Mouse (Mus musculus) frontal cortex, postnatal 10 days (tissue): ENCODE results near the gene Stk4.

Experiments used
- DNase-seq, 2 experiments: peaks; one replicate each; pipeline ENCODE4 v3.0.0; 2022; ENCODE audit warnings: low spot score in 2 of 2, mixed read lengths in 1 of 2

Gene Stk4

DNA sequence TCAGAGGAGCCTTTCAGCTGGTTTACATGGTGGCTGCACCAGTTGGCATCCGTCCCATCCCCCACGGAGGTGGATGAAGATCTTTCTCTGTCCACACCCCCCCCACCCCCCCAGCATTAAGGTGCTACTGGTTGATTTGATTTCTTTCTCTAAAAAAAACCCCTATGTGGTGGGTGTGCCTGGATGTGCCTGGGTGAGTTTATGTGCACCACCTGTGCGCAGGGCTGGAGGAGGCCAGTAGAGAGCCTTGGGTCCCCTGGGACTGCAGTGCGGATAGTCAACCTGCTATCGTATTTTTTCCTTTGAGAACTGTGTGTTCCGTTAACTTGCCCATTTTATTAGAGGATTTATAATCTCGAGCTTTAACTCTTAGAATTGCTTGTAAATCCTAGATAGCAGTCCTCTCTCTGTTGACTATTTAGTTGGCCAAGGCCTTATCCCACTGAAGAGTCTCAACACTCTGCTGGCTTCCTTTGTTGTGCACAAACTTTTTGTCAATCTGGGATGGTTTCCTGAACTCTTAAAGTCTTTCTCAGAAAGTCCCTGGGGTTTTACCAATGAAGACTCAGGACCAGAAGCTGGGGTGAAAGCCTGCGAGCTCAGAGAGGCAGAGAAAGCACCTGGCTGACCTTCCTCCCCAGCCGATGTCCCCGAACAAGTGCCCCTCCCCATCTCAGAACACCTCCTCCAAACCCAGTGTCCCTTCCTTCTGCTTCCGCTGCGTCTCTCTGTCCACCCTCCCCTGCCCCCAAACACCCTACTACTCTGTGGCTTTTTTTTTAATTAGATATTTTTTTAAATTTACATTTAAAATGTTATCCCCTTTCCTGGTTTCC lies 58.7 kb downstream of the Stk4 start:
- no peak for DNase-seq

GRCm38 (mm10) chr2:164131586-164131985 lies 61.5 kb downstream of the Stk4 start:
- no peak for DNase-seq

DNA sequence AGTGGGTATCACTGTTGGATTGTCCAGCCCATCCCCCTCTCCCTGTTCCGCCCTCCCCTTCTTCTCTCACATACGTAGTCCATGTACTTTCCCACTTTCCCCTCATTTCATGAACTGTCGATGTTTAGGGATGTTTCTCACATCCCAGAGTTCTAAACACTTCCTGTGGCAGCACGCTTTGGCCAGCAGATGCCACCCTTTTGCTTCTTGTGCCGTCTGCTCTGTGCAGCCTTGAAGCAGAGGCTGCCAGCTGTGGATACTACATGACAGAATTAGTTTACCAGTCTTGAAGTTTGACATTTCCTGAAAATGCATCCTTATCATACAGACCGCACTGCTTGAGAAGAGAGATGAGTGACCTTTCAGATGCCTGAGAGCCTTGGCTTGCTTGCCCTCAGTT lies 64.4 kb downstream of the Stk4 start:
- peak in 1 of 2 experiments; percentile 38 for DNase-seq

- no peak for DNase-seq
These were observed 65.2 kb downstream of the Stk4 start for GRCm38 (mm10) chr2:164135367-164135766.

GRCm38 (mm10) chr2:164136393-164136792 lies 66.3 kb downstream of the Stk4 start:
- no peak for DNase-seq

DNA sequence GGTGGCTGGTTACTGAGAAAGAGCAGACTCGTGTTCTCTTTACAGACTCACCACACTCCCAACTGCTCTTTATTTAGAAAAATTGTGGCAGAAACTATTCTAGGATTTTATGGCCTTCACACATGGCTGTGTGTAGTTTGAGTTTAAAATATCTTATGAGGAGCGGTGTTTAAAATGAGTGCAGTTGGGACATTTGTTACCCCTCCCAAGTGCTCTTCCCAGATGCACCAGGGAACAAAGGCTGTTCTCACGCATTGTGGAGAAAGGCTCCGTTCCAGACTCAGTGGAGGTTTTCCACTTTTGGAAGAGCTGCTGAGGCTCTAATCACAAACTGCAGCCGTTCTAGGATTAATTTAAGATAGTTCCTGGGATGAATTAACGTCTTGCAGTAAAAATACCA lies 67.6 kb downstream of the Stk4 start:
- no peak for DNase-seq

DNA sequence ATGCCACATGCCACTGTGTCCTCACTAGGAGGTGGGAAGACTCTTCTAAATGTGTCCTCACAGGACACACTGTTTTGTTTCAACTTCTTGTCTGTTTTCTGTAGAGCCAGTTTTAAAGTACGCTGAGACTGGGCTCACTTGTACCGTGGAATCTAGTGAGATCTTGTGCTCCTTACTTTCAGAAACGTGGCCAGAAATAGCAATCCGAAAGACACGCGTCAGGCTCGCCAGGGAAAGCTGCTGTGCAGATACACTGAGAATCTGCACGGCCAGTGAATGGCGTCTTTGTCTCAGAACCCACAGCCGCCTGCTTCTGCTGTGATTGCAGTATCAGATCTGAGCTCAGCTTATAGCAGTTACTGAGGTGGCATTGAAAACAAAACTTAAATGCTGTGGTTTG lies 71.9 kb downstream of the Stk4 start:
- peak in 1 of 2 experiments; percentile 30 for DNase-seq

GRCm38 (mm10) chr2:164144025-164144424 lies 73.9 kb downstream of the Stk4 start:
- DNase-seq = no peak

DNA sequence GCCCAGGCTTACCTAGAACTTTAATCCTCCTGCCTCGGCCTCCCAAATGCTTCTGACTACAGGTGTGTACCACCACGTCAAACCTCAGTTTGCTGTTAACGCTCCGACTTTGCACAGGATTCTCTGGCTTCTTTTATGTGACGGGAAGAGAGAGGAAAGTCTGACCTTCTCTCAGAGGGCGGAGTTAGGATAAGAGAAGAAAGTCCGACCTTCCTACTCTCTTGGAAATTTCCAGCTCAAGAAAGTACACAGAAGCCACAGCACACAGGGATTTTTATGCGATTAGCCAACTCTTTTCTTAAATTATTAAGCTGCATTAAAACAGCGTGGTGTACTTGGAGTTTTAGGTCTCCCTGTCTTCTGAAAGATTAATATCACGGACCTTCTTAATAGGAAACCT lies 74.4 kb downstream of the Stk4 start:
- no peak for DNase-seq

DNA sequence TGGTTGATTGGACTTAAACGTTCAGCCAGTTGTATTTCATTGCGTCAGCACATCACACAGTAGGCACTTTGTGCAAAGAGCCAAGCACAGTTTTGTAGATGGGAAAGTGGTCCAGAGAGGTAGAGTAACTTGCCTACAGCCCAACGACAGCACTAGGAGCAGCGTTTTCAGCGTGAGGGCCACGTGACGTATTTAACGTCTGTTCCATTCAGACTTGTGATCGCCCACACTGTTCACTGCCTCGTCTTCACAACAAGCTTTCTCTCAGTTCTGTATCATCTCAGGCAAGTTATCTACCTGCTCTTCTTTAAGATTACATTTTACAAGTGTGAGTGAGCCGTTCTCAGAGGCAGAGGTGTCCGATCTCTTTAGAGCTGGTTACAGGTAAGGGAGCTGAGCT lies 76.4 kb downstream of the Stk4 start:
- DNase-seq = no peak

GRCm38 (mm10) chr2:164150086-164150760 lies 80.1 kb downstream of the Stk4 start:
- DNase-seq = no peak

DNA sequence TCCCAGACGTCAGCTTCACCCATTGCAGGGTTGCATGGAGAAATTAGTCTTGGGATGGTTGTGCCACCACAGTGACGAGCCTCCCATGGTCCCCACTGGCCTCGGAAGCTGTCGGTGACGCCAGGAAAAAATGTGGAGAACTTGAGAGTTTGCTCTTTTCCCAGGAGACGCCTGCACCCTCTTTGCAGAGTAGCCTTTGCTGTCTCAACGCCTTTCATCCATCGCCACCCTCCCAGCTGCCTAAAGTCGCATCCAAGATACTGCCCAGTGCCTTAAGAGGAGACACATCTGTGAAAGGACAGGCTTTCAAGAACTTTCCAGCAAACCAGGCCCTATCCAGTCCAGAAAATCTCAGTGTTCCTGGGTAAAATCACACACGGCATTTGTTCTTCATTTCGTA lies 82.2 kb downstream of the Stk4 start:
- no peak for DNase-seq

DNA sequence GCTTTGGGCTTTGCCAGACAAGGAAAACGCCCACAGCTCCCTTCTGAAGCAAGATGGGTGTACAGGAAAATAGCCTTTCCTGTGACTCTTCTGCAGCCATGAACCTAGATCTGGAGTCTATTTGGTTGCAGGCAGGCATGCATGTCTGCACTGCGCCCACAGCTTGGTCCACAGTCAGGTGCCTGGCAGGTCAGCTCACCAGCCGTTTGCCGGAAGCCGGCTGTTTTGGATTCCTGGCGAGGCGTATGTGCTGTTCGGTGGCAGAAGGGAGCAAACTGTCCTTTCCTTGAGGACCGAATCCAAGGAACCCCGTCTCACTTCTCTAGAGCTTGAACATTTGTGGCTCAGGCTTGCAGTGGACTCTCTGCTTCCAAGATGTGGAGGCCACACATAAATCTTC lies 83.9 kb downstream of the Stk4 start:
- DNase-seq = no peak

- DNase-seq = no peak
These were observed 86.0 kb downstream of the Stk4 start for GRCm38 (mm10) chr2:164156158-164156557.

DNA sequence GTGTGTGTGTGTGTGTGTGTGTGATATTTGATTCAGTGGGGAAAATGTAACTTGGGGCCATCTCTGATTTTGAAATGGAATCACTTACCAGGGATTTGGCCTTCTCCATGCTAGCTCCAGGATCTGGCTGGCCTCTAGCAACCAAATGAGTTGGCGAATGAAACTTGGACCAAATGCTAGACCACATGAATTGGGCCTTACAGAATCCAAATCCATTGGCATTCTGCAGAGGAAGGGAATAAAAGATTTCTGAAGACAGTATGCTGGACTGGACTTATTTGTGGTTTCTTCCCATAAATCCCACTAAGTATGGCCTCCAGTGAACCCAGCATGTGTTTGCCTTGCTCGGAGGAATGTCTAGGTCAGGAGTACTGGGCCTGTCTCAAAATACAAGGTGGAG lies 88.7 kb downstream of the Stk4 start:
- DNase-seq = no peak

DNA sequence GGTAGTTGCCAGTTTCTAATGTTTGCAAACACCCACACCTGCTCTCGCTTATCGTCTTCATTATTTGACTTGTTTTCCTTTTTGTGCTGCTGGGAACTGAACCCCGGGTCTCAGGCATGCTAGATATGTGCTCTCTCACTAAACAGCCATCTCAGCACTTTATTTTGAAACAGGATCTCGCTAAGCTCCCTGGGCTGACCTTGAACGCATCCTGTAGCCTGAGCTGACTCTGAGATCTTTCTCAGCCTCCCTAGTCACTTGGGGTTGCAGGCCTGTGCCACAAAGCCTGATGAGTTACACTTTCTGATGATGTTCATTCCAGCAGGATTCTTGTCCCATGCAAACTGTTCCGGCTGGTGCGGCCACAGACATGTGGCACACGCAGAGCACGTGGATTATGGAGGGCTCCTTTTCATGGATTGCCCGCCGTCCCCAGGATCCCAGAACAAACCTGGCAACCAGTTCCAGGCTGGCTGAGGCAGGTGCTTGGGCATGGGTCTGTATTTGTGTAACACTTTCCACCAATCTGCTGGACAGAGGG lies 91.5 kb downstream of the Stk4 start:
- DNase-seq = no peak

- no peak for DNase-seq
These were observed 94.8 kb downstream of the Stk4 start for GRCm38 (mm10) chr2:164164941-164165340.

DNA sequence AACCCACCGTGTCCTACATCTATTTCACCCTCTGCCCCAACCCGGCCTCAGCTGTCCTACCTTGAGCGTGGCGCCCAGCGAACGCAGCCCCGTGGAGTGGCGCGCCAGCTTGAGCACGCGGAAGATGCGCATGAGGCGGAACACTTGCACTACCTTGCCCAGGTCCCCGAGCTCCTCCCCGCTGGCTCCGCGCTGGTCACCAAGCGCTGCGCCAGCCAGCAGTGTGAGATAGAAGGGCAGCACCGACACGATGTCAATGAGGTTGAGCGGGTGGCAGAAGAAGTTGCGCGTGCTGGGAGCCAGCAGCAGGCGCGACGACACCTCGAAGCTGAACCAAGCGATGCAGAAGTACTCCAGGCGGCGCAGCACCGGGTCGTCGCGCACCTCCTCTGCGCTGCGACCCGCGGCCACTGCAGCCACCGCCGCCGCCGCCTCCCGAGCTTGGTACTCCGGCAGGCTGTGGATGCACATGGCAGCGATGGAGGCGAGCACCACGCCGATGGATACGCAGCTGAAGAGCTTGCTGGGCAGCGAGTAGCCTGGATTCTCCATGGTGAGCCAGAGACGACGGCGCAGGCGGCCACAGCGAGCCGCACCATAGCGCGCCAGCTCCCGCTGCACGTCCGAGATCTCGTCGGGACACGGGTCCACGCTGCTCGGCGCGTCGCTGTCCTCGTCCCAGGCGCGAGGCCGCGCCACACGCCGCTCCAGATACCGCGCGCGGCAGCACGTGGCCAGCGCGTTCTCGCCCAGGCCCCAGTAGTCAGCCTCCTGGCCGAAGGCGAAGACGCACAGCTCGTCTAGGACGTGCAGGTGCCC lies 97.8 kb downstream of the Stk4 start:
- DNase-seq = no peak

- peak in 1 of 2 experiments; percentile 26 for DNase-seq
These were observed 98.4 kb downstream of the Stk4 start for GRCm38 (mm10) chr2:164168571-164168946.

- DNase-seq = no peak
These were observed 100.2 kb downstream of the Stk4 start for GRCm38 (mm10) chr2:164170326-164170725.

DNA sequence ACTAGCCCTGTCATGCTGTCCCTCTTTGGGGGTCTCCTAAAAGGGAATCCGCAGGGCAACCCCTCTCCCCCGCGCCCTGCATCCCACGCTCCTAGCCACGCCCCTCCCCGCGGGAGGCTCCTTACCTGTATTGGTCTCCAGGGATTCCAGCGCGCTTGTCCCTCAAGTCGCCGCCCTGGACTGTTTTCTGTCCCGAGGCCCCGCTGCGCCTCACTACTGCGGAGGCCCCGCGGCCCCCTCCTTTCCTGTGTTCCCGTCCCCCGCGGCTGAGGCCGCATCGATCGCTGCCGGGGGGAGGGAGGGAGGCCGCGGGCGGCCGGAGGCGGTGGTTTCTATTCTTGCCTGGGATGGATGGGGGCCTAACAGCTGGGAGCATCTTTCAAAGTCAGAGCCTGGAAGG lies 100.8 kb downstream of the Stk4 start, which contains the start of gene Kcns1:
Gene Kcns1, minus strand, starts transcription at position 212 of the 400 bp plus-strand sequence.
- no peak for DNase-seq

- DNase-seq = no peak
These were observed 103.3 kb downstream of the Stk4 start for GRCm38 (mm10) chr2:164173394-164173793.
